Mouse (Mus musculus) mature B cell (primary cell): ENCODE data around the gene Sergef.

Experiments
- in situ Hi-C: fragments of 300-500 bp; cut with MboI; formaldehyde crosslinking; loops from 2 replicates; pipeline ENCODE4 v1.14.3; 2019

The Sergef gene

GRCm38 (mm10) chr7:46448922-46449645 is 190.5 kb downstream of the Sergef start:
- in situ Hi-C loops, result no loop called here

- in situ Hi-C loops, result no loop called here
Observed at GRCm38 (mm10) chr7:46447473-46448165, 192.0 kb downstream of the Sergef start.

GRCm38 (mm10) chr7:46445896-46446295 is 193.7 kb downstream of the Sergef start:
- in situ Hi-C loops, result no loop called here

GRCm38 (mm10) chr7:46443163-46443562 is 196.4 kb downstream of the Sergef start:
- in situ Hi-C loops, result no loop called here

- in situ Hi-C loops, result no loop called here
Observed at GRCm38 (mm10) chr7:46438537-46439141, 201.0 kb downstream of the Sergef start.

GRCm38 (mm10) chr7:46435833-46436232 is 203.8 kb downstream of the Sergef start:
- in situ Hi-C loops, result no loop called here

GRCm38 (mm10) chr7:46433874-46434273 is 205.7 kb downstream of the Sergef start:
- in situ Hi-C loops, result no loop called here

GRCm38 (mm10) chr7:46425012-46425411 is 214.6 kb downstream of the Sergef start:
- in situ Hi-C loops, result no loop called here

- in situ Hi-C loops, result no loop called here
Observed at GRCm38 (mm10) chr7:46423951-46424350, 215.7 kb downstream of the Sergef start.

- in situ Hi-C loops, result no loop called here
Observed at GRCm38 (mm10) chr7:46422764-46423412, 216.7 kb downstream of the Sergef start.

GRCm38 (mm10) chr7:46422052-46422763 is 217.4 kb downstream of the Sergef start:
- in situ Hi-C loops, result no loop called here

- in situ Hi-C loops, result no loop called here
Observed at GRCm38 (mm10) chr7:46421535-46421934, 218.1 kb downstream of the Sergef start.

GRCm38 (mm10) chr7:46418102-46418622 is 221.4 kb downstream of the Sergef start:
- in situ Hi-C loops, result no loop called here

GRCm38 (mm10) chr7:46417467-46417866 is 222.1 kb downstream of the Sergef start:
- in situ Hi-C loops, result no loop called here

GRCm38 (mm10) chr7:46415818-46416425 is 223.7 kb downstream of the Sergef start:
- in situ Hi-C loops, result no loop called here

GRCm38 (mm10) chr7:46413959-46414725 is 225.5 kb downstream of the Sergef start:
- in situ Hi-C loops, result no loop called here

GRCm38 (mm10) chr7:46412823-46413222 is 226.8 kb downstream of the Sergef start:
- in situ Hi-C loops, result no loop called here

GRCm38 (mm10) chr7:46410727-46411126 is 228.9 kb downstream of the Sergef start:
- in situ Hi-C loops, result no loop called here

GRCm38 (mm10) chr7:46409204-46409789 is 230.3 kb downstream of the Sergef start:
- in situ Hi-C loops, result no loop called here

- in situ Hi-C loops, result no loop called here
Observed at GRCm38 (mm10) chr7:46408606-46409005, 231.0 kb downstream of the Sergef start.
